Mouse (Mus musculus) embryonic fibroblast, embryonic 13.5 days (primary cell): ENCODE measurements at regions not wholly inside any gene's neighbourhood (a gene's known extent, or its start where the extent isn't known, plus 50 kb on each side); places are given as distances from the start of the nearest gene placed in this dataset.

Source experiments
- H3K27ac ChIP-seq: 2 replicates; pipeline ENCODE4 v1.5.1; 2012; ENCODE audit warnings: low read length, control low read depth, inconsistent platforms; ENCODE audit not compliant: insufficient read depth
- H3K4me1 ChIP-seq: 2 replicates; pipeline ENCODE4 v1.6.1; 2011; ENCODE audit warnings: low read length; ENCODE audit not compliant: control insufficient read depth, insufficient read depth
- H3K4me3 ChIP-seq: 2 replicates; pipeline ENCODE4 v1.5.1; 2011; ENCODE audit warnings: mild to moderate bottlenecking, control low read depth, low read length; ENCODE audit not compliant: insufficient read depth
- CTCF ChIP-seq: IDR thresholded peaks from 2 replicates; pipeline ENCODE4 v1.5.1; 2011; ENCODE audit warnings: mild to moderate bottlenecking, control low read depth, low read length, moderate library complexity, borderline replicate concordance; ENCODE audit not compliant: insufficient read depth
- POLR2A ChIP-seq: IDR thresholded peaks from 2 replicates; pipeline ENCODE4 v1.6.1; 2011; ENCODE audit warnings: low read depth, mild to moderate bottlenecking, control low read depth, low read length, moderate library complexity

- no peak overlapping the region for H3K27ac ChIP-seq
- TF ChIP-seq POLR2A = no peak
- no peak for TF ChIP-seq CTCF
- H3K4me3 ChIP-seq = no peak overlapping the region
These were observed 82.3 kb downstream of the Fam168b start for GRCm38 (mm10) chr1:34760547-34760946.

GRCm38 (mm10) chr1:34761436-34761835, 81.4 kb downstream of the Fam168b start:
- no peak overlapping the region for H3K4me3 ChIP-seq
- TF ChIP-seq POLR2A (no peak), CTCF (no peak)
- H3K4me1 ChIP-seq = no peaks in the 10 kb centered on the region
- H3K27ac ChIP-seq = no peak overlapping the region

More at GRCm38 (mm10) chr1:34760547-34760946, 82.3 kb downstream of the Fam168b start:
- H3K4me1 ChIP-seq = no peaks in the 10 kb centered on the region

- TF ChIP-seq POLR2A (no peak), CTCF (no peak)
- H3K4me1 ChIP-seq = no peaks in the 10 kb centered on the region
- no peak overlapping the region for H3K4me3 ChIP-seq
- H3K27ac ChIP-seq = no peak overlapping the region
These were observed 81.0 kb downstream of the Fam168b start for GRCm38 (mm10) chr1:34761870-34762269.
